Mouse (Mus musculus): Measurements from ENCODE around the gene Sult5a1. TPM values are rescaled to one million over a fixed set of nuclear protein-coding genes. Genes with fewer than 3 reads are reported as not detected.
"Not testable (repeated sequence)": the region's sequence is repeated elsewhere in the genome, so short reads cannot be mapped to it uniquely, and the experiment has no call there.

The Sult5a1 gene
- polyA plus RNA-seq, 3 experiments from 2014 or later: 0.20 TPM; not detected in 2

- no peak for ATAC-seq
These were observed 23.9 kb downstream of the Sult5a1 start for GRCm38 (mm10) chr8:123134149-123134713.

DNA sequence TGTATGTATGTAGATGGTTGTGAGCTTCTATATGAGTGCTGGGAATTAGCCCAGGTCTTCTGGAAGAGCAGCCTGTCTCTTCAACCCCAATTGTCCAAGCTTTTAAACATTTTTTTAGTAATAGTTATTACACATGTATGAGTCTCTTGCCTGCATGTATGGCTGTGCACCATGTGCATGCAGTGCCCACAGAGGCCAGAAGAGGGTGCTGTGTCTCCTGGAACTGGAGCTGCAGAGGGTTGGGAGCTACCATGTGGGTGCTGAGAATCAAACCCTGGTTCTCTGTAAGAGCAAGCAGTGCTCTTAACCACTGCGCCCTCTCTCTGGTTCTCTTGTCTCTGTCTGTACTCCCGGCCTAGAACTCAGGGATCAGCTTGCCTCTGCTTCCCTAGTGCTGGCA lies 25.2 kb downstream of the Sult5a1 start:
- no peak for ATAC-seq

DNA sequence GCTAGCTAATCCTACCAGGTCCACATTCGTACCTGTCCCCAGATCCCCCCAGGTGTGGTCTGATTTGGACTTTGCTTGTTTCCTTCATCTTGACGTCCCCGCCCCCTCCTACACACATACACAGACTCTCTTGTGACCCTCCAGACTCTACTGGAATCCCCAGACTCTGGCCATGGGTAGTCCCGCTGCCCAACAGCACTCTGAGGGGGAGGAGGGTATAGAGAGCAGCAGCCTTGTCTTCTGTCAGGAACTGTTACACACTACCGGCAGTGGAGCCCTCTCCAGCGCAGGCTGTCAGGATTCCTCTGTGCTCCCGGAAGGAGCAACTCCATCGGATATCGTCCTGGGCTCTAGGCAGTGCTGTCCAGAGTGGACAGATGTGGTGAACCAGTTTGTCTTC lies 27.1 kb downstream of the Sult5a1 start:
- ATAC-seq: no peak

- no peak for ATAC-seq
These were observed 31.8 kb downstream of the Sult5a1 start for GRCm38 (mm10) chr8:123126193-123126816.

DNA sequence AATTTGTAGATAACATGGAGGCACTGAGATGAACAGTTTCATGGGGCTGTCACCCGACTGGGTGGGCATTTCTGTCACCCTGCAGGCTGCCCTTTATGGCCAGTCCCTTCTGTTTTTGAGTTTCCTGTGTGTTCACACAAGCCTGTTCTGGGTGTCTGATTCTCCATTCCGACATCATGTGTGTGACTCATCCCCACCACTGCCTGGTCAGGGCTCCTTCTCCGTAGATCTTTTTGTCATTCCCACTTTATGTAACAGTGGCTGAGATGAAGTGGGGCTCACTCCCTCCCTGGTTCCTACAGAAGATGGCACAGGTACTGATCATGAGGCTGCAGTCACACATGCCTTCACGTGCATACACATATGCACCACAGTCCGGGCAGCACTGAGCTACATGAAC lies 35.4 kb downstream of the Sult5a1 start:
- no peak for ATAC-seq

DNA sequence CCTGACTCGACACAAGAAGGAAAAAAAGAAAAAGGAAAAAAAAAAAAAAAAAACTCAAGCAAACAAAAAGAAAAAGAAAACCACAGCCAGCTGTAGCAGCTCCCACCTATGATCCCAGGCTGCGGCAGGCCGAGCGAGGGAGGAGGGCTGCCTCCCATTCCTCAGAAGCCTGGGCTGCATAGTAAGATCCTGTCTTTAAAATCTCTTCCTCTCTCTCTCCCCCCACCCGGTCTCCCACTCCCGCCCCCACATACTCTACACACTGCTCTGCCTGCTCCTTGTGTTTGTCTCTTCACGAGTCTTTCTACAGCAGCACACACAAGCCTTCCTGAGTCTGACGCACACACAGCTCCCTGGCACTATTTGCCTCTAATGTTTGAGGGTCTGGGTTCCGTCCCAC lies 36.1 kb downstream of the Sult5a1 start:
- no peak for ATAC-seq

GRCm38 (mm10) chr8:123117744-123118143 lies 40.4 kb downstream of the Sult5a1 start:
- no peak for ATAC-seq

- ATAC-seq: peak; percentile 27
These were observed 40.9 kb downstream of the Sult5a1 start, which contains the start of gene Cpne7 for GRCm38 (mm10) chr8:123117127-123117731. Gene Cpne7, plus strand, starts transcription at chr8:123117374.

- no peak for ATAC-seq
These were observed 43.5 kb downstream of the Sult5a1 start for GRCm38 (mm10) chr8:123114644-123115043.

DNA sequence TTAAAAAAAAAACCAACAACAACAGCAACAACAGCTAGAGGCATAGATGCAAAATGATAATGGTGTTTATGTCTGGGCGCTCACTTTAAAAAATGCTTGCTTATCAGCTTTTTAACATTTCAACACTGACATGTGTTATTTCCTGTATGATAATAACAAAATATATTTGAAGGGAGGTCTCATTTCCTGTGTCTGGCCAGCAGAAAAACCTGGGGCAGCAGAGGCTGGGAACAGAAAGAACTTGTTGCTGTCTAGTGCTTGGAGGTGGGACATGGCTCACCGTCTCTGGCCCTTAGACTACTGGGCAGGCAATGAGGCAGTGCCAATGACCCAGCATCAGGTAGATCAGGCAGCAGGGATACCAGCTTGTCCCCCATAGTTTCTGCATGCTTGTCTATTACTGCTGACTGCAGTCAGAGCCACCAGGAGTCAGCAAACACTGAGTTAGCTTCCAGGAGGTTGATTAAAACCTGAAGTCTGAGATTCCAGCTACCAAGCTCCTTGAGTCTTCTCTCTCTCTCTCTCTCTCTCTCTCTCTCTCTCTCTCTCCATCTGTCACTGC lies 44.1 kb downstream of the Sult5a1 start:
- peak; percentile 60 for ATAC-seq

- ATAC-seq: no peak
These were observed 45.2 kb downstream of the Sult5a1 start for GRCm38 (mm10) chr8:123112892-123113291.

DNA sequence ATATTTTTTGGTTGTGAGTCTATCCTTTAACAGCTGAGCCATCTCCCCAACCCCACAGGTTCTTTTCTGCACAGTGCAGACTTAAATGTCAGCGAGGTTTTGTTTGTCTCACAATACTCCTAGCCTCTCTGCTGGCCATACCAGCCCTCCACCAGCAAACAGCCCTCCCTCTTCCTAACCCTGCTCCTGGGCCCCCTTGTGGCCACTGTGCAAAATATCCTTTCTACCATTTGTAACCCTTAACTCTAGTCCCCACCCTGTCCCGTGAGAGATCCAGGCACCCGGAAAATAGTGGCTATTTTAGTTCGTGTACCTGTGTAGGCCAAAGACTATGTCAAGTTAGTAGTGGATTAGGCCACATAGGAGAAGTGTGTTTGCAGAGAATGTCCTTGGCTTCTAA lies 47.5 kb downstream of the Sult5a1 start:
- peak; percentile 60 for ATAC-seq

DNA sequence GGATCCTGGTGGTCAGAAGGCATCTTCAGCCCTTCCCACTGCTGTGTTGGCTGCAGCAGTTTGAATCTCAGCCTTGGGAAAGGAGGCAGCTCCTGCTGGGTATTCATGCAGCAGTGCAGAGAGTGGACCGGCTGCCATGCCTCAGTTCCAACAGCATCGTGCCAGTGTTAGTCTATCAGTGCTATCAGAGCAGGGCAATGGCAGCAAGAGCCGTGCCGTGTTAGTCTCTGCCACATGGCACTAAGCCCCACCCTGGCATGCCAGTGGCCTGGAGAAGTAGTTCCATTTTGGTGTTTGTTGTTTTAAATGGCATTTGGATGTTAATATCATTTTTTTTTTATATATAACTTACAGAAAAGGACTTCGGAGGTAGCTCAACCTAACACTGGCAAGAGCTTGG lies 49.2 kb downstream of the Sult5a1 start:
- ATAC-seq: no peak

- no peak for ATAC-seq
These were observed 50.1 kb downstream of the Sult5a1 start for GRCm38 (mm10) chr8:123108010-123108409.

DNA sequence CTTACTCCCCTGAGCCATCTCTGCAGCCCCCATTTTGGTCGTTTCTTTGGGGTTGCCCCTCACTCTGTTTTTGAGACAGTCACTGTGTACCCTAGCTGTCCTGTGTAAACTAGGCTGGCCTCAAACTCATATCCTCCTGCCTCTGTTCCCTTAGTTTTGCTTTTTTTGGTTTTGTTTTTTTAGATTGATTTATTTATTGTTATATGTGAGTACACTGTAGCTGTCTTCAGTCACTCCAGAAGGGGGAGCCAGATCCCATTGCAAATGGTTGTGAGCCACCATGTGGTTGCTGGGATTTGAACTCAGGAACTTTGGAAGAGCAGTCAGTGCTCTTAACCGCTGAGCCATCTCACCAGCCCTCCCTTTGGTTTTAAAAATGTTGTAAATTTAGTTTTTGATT lies 51.6 kb downstream of the Sult5a1 start:
- no peak for ATAC-seq

DNA sequence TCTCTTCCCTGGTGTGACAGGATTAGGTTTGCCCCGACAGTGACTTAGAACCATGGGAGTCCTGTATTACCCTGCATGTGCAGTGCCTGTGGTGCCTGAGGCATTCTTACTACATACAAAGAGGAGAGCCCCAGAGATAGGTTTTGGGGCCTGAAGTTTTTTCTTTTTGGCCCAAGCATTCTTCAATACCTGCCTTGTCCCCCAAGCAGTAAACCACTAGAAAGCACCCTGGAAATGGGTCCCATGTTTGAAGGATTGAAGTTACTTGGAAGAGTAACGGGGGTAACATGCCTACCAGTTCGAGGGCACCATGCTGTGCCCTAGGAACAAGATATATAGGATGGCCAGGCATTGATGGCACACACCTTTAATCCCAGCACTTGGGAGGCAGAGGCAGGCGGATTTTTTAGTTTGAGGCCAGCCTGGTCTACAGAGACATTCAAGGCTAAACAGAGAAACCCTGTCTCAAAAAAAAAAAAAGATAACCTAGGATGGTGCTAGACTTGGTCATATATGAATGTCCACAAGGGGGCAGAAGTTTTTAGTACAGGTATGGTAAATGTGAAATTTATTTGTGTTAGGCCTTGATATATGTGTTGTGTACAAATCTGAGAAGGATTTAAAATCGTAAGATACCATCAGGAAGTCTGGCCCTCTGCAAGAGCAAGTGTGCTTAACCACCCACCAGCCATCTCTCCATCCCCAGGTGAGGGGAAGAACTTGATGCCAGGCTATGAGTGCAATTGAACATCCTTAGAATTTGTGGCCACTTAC lies 52.4 kb downstream of the Sult5a1 start:
- peak; percentile 26 for ATAC-seq

GRCm38 (mm10) chr8:123104046-123104767 lies 53.9 kb downstream of the Sult5a1 start:
- ATAC-seq: no peak

DNA sequence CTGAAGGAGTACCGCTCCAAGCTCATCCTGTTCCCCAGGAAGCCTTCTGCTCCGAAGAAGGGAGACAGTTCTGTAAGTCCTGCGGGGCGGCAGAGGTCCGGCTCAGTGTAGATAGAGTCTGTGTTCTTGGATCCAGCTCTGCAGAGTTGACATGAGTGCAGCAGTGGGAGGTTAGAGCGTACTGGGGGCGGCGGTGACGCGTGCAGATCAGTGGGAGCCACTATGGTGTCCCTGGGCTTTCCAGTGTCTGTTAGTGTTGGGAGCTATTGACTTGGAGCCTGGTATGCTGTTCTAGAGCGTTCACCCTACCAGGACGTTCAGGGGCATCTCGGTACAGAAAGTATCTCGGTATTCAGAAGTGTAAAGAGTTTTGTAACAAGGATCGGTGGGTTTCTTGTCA lies 54.8 kb downstream of the Sult5a1 start:
- no peak for ATAC-seq

GRCm38 (mm10) chr8:123102855-123103254 lies 55.3 kb downstream of the Sult5a1 start:
- not testable (repeated sequence) for ATAC-seq

- ATAC-seq: peak; percentile 49
These were observed 56.1 kb downstream of the Sult5a1 start, which contains the start of gene Rpl13 for GRCm38 (mm10) chr8:123101735-123102685. Gene Rpl13, plus strand, starts transcription at chr8:123102350.

DNA sequence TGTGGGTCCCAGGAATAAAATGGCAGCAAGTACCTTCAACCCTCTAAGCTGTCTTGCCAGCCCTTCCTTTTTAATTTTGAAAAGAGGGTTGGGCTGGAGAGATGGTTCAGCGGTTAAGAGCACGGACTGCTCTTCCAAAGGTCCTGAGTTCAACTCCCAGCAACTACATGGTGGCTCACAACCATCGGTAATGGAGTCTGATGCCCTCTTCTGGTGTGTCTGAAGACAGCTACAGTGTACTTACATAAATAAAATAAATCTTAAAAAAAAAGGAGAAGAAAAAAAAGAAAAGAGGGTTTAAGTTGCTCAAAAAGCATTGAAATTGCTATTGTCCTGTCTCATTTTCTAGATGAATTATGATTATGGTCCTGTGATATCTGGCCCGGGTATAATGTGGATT lies 56.9 kb downstream of the Sult5a1 start:
- no peak for ATAC-seq

All from inflammation-experienced regulatory T-cells, adult 6 months (primary cell).